Mouse (Mus musculus): ENCODE results near the gene Trim66. TPM values are rescaled to one million over a fixed set of nuclear protein-coding genes. Genes with fewer than 3 reads are reported as not detected.

Gene Trim66
- polyA plus RNA-seq (2015; fragmentation: Nextera tagmentation; extraction: Ambion mirVana): 0.71 and 0.96 TPM in 2 replicates

DNA sequence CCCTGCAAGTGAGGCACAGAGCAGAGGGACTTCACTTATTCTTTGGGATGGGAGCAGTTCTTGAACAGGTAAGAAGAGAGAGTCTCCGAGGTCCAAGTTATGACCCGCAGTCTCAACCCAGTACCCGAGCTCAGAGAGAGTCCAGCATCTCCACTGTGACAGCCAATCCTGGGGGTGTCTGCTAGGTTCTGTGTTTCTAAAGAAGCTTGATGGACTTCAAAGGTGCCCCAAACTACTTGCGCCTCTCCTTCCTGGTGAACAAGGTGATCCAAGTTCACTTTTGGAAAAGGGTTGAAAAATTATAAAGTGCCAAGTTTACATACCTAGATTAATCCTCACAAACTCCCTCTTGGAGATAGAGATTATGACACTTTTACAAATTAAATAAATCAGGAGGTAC lies at the start of gene Trim66:
TSS of gene Trim66 (minus strand) at position 101 of the 400 bp plus-strand sequence.

DNA sequence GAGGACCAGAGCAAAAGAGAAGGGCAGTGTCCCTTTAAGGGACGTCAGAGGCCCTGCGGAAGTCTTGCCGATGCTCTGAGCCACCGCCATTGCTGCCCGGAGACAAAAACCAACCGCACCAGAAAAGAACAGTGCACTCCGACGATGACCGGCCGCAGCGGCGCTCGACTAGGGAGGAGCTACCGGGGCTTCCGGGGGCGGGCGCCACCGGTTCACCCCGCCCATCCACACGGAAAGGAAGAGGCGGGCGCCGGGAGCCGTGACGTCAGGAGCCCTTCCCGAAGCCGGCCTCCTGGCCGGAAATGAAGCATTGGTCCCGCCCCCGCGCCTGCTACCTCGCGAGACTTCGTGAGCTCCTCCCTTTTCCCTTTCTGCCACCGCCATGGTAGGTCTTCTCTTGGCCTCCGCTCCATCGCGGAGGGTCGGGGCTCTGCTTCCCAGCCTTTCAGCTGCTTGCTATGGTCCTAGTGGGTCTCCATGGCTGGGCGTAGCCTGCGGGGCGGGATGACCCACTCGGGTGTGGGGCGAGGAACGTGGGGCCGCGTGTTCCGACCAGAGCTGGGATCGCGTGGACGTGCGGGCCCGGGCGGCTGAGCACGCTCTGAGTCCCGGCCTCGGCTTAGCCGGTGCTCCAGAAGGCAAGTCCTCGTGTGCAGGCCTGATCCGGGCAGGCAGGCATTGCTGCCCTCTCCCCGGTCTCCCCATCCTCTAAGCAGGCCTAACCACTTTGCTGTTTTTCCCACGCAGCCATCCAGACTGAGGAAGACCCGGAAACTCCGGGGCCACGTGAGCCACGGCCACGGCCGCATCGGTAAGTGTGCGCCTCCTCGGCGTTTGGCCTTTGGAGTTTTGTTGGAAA lies 11.1 kb upstream of the Trim66 start, which contains the start of gene Rpl27a:
TSS of gene Rpl27a (plus strand) at position 310 of the 859 bp plus-strand sequence.

GRCm38 (mm10) chr7:109438781-109439591 lies 68.9 kb downstream of the Trim66 start, which contains the start of gene Stk33:
Stk33 (minus strand) TSS chr7:109439081.

Small RNA genes within 50 kb of the gene (microRNA-seq; reads per million reads assigned to microRNA genes)
- not detected for gene Gm47284

Other genes starting within 250 kb of the Trim66 start
- gene Stk33, start 69.1 kb downstream of the Trim66 start, polyA plus RNA-seq (2015; fragmentation: Nextera tagmentation; extraction: Ambion mirVana): 5.2 TPM in 2 replicates
- 93.4 and 105 TPM in 2 replicates for gene Rpl27a, start 11.0 kb upstream of the Trim66 start, polyA plus RNA-seq (2015; fragmentation: Nextera tagmentation; extraction: Ambion mirVana)
- gene St5, start 195.5 kb upstream of the Trim66 start, polyA plus RNA-seq (2015; fragmentation: Nextera tagmentation; extraction: Ambion mirVana): 15.7 and 21.4 TPM in 2 replicates
- 17.6 and 20.5 TPM in 2 replicates for gene Akip1, start 195.6 kb upstream of the Trim66 start, polyA plus RNA-seq (2015; fragmentation: Nextera tagmentation; extraction: Ambion mirVana)
- gene BC051019, start 215.7 kb upstream of the Trim66 start, polyA plus RNA-seq (2015; fragmentation: Nextera tagmentation; extraction: Ambion mirVana): 0.25 TPM in 1 of 2 replicates, not detected in the other
- gene Ascl3, start 223.6 kb upstream of the Trim66 start, polyA plus RNA-seq (2015; fragmentation: Nextera tagmentation; extraction: Ambion mirVana): 0.47 TPM in 1 of 2 replicates, not detected in the other
- gene Tmem9b, start 244.7 kb upstream of the Trim66 start, polyA plus RNA-seq (2015; fragmentation: Nextera tagmentation; extraction: Ambion mirVana): 163 and 173 TPM in 2 replicates

Measured in neural tube, postnatal 0 days (tissue).